Mouse (Mus musculus): ENCODE measurements around the gene Tlr3. TPM values are rescaled to one million over a fixed set of nuclear protein-coding genes. Genes with fewer than 3 reads are reported as not detected.

Tlr3 gene
- polyA plus RNA-seq, 1 experiment: 2.0 TPM

DNA sequence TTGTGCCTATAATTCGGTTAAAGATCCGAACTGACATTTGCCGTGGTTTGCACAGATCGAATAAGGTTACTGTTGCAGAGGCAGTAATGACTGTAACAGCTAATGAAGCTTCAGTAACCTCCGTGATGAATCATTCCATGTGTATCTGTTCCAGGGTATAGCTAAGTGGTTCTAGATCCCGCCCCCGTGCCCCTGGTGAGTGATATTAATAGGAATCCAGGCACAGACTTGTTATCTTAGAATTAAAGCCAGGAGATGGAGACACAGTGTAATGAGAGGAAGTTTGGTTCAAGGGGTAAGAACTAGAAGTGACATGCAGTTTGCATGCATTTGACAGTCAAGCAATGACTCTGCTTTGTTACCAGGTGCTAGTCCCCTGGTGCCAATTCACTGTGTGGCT is 9.3 kb upstream of the Tlr3 start:
- WGBS: 86% methylated on average over 7 of the region's 7 CpGs
- no peak for DNase-seq
- Histone ChIP-seq H3K27ac (ENCODE audit: control insufficient read depth, insufficient read depth, low read length) (no peak overlapping the region), H3K4me1 (replicated peaks; ENCODE audit: control insufficient read depth, insufficient read depth, low read length) (no peaks in the 10 kb centered on the region), H3K36me3 (ENCODE audit: control insufficient read depth, insufficient read depth, low read length) (no peaks in the 10 kb centered on the region), H3K4me3 (ENCODE audit: control insufficient read depth, insufficient read depth, low read length) (no peak overlapping the region), H3K27me3 (ENCODE audit: control insufficient read depth, insufficient read depth, low read length) (no peaks in the 10 kb centered on the region)
- TF ChIP-seq CTCF (IDR thresholded peaks at IDR 0.05; ENCODE audit: borderline replicate concordance, control insufficient read depth, extremely low read depth, insufficient read depth, low read length, poor library complexity): no peak
- no peak for TF ChIP-seq POLR2A (IDR thresholded peaks at IDR 0.05; ENCODE audit: control insufficient read depth, extremely low read depth, insufficient read depth, low read length, poor library complexity)

DNA sequence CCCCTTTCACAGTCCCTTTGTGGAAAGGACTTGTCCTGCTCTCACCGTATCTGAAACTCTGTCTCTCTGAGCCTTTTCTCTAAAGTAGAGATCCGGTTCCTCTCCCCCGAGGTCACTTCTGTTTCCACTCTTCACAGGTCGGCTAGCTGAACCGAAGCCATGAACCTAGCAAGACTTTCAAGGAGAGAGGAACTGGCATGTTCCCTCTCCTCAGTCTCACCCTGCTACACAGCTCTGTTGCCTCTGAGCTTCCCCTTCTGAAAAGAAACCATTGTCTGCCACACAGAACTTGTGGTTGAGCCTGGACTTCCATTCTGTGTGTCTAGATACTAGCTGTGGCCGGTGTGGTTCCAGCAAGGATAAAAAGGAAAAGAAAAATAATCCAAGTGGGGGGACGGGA is 4.1 kb upstream of the Tlr3 start:
- H3K36me3 ChIP-seq (ENCODE audit: control insufficient read depth, insufficient read depth, low read length): no peaks in the 10 kb centered on the region
- H3K27ac ChIP-seq (ENCODE audit: control insufficient read depth, insufficient read depth, low read length): no peak overlapping the region
- TF ChIP-seq CTCF (IDR thresholded peaks at IDR 0.05; ENCODE audit: borderline replicate concordance, control insufficient read depth, extremely low read depth, insufficient read depth, low read length, poor library complexity): no peak
- no peak for TF ChIP-seq POLR2A (IDR thresholded peaks at IDR 0.05; ENCODE audit: control insufficient read depth, extremely low read depth, insufficient read depth, low read length, poor library complexity)
- WGBS: 7% methylated on average over 7 of the region's 7 CpGs
- H3K4me1 ChIP-seq (replicated peaks; ENCODE audit: control insufficient read depth, insufficient read depth, low read length): peaks cover 2% of the 10 kb centered on the region; the same call in 1 of the 2 replicates
- H3K4me3 ChIP-seq (ENCODE audit: control insufficient read depth, insufficient read depth, low read length): no peak overlapping the region
- DNase-seq: no peak
- no peaks in the 10 kb centered on the region for H3K27me3 ChIP-seq (ENCODE audit: control insufficient read depth, insufficient read depth, low read length)

DNA sequence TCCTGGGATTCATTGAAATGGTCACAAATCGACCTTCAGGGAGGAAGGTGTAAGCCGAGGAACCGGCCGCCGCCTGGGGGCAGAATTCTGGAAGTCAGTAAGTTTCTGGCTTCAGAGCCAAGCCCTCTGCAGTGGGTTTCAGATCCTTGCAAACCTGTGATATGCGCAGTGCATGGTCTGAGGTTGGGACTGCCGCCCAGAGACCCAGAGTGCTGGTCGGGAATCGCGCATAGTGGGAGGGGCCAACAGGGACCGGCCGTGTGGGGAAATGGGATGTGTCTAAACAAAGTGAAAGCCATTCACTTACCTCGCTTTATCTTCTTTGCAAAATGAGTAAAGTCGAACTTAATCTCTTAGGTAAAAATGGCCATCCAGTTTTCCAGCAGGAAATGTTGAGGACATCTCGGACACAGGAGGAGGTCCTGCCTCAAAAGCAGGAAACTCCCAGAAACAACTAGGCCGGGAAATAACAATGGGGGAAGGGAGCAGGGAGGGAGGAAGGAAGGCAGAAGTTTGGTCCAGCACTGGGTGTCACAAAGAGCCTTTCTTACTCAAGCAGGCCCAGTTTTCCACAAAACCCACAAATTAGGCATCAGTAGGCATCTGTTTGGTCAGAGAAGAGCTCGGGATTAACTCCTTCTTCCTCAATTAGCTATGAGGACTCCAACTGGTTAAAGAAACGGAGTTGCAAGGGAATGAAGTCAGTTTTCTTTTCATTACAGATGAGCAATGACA is 567 bp downstream of the Tlr3 start:
- H3K27ac ChIP-seq (ENCODE audit: control insufficient read depth, insufficient read depth, low read length): peak overlapping the region; percentile 15; the same call in 1 of the 2 replicates
- WGBS: 14% methylated on average over 18 of the region's 18 CpGs
- peaks cover 2% of the 10 kb centered on the region; the same call in 1 of the 2 replicates for H3K4me1 ChIP-seq (replicated peaks; ENCODE audit: control insufficient read depth, insufficient read depth, low read length)
- DNase-seq: peak; percentile 1
- H3K36me3 ChIP-seq (ENCODE audit: control insufficient read depth, insufficient read depth, low read length): no peaks in the 10 kb centered on the region
- TF ChIP-seq POLR2A (IDR thresholded peaks at IDR 0.05; ENCODE audit: control insufficient read depth, extremely low read depth, insufficient read depth, low read length, poor library complexity) (no peak), CTCF (IDR thresholded peaks at IDR 0.05; ENCODE audit: borderline replicate concordance, control insufficient read depth, extremely low read depth, insufficient read depth, low read length, poor library complexity) (no peak)
- H3K27me3 ChIP-seq (ENCODE audit: control insufficient read depth, insufficient read depth, low read length): no peaks in the 10 kb centered on the region
- H3K4me3 ChIP-seq (ENCODE audit: control insufficient read depth, insufficient read depth, low read length): peak overlapping the region; percentile 38

DNA sequence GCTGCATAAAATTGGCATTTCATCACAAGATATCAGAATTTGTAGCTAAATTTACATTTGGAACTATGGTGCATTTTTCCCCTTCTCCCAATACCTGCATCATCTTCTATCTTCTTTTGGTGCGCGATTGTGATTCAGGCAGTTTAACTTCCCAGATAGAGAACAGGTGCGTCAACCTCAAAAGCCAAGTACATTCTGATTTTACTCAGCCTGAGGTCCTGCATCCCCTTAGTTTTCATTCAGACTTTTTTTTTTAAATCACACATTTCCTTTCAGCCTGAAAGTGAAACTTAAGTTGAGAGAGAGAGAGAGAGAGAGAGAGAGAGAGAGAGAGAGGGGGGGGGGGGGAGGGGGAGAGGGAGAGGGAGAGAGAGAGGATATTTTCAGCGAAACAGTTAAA is 1.2 kb downstream of the Tlr3 start:
- DNase-seq: no peak
- H3K27me3 ChIP-seq (ENCODE audit: control insufficient read depth, insufficient read depth, low read length): no peaks in the 10 kb centered on the region
- peak overlapping the region; percentile 38; the same call in 1 of the 2 replicates for H3K4me3 ChIP-seq (ENCODE audit: control insufficient read depth, insufficient read depth, low read length)
- peaks cover 2% of the 10 kb centered on the region; the same call in 1 of the 2 replicates for H3K4me1 ChIP-seq (replicated peaks; ENCODE audit: control insufficient read depth, insufficient read depth, low read length)
- 8% methylated on average over 4 of the region's 4 CpGs for WGBS
- no peaks in the 10 kb centered on the region for H3K36me3 ChIP-seq (ENCODE audit: control insufficient read depth, insufficient read depth, low read length)
- H3K27ac ChIP-seq (ENCODE audit: control insufficient read depth, insufficient read depth, low read length): no peak overlapping the region
- TF ChIP-seq CTCF (IDR thresholded peaks at IDR 0.05; ENCODE audit: borderline replicate concordance, control insufficient read depth, extremely low read depth, insufficient read depth, low read length, poor library complexity): no peak
- TF ChIP-seq POLR2A (IDR thresholded peaks at IDR 0.05; ENCODE audit: control insufficient read depth, extremely low read depth, insufficient read depth, low read length, poor library complexity): no peak

DNA sequence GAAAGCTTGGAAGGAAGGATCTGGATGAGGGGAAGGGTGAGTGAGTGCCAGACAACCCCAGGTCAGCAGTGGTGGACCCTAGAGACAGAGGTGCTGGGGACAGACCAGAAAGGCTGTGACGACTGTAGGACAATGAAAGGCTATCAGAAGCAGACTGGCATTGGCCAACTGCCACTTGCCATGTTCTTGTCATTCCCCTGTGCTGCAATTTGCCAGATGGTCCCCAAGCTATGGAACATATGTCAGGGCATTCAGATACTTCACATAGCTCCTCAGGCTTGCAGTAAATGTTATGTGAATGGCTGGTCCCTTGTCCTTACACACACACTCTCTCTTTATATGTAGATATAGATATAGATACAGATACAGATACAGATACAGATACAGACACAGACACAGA is 27.6 kb downstream of the Tlr3 start:
- no peak overlapping the region for H3K4me3 ChIP-seq (ENCODE audit: control insufficient read depth, insufficient read depth, low read length)
- 56% methylated on average over 1 of the region's 1 CpGs for WGBS

DNA sequence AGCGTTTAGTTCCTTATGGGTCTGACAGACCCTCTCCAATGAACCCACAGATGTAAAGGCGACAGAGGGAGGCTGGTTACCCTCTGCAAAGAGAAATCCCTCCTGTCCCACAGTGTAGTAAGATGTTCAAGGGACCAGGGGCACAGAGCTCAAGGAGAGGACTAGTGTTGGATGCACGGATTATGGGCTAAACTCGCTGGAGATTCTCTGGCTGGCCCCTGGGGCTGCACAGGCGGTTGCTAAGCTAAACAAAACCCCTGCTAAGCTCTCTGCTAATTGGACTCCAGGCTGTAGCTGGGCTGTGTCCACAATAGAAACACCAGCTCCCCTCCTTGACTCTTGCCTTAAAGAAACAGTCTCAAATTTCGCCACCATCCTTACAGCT is 28.9 kb downstream of the Tlr3 start, which contains the start of gene Fam149a:
Gene Fam149a (minus strand): TSS at position 329 of the 385 bp plus-strand sequence.
- no peak for TF ChIP-seq CTCF (IDR thresholded peaks at IDR 0.05; ENCODE audit: borderline replicate concordance, control insufficient read depth, extremely low read depth, insufficient read depth, low read length, poor library complexity)
- TF ChIP-seq POLR2A (IDR thresholded peaks at IDR 0.05; ENCODE audit: control insufficient read depth, extremely low read depth, insufficient read depth, low read length, poor library complexity): no peak
- DNase-seq: no peak
- H3K27ac ChIP-seq (ENCODE audit: control insufficient read depth, insufficient read depth, low read length): no peak within 1 kb of the TSS
- H3K4me3 ChIP-seq (ENCODE audit: control insufficient read depth, insufficient read depth, low read length): no peak within 1 kb of the TSS
- H3K36me3 ChIP-seq (ENCODE audit: control insufficient read depth, insufficient read depth, low read length): no peaks in the 10 kb centered on the region
- H3K4me1 ChIP-seq (replicated peaks; ENCODE audit: control insufficient read depth, insufficient read depth, low read length): no peaks in the 10 kb centered on the region
- no peaks in the 10 kb centered on the region for H3K27me3 ChIP-seq (ENCODE audit: control insufficient read depth, insufficient read depth, low read length)
- 28% methylated on average over 6 of the region's 6 CpGs for WGBS

More for the DNA sequence above, 27.6 kb downstream of the Tlr3 start:
- no peak for TF ChIP-seq CTCF (IDR thresholded peaks at IDR 0.05; ENCODE audit: borderline replicate concordance, control insufficient read depth, extremely low read depth, insufficient read depth, low read length, poor library complexity)
- no peak for TF ChIP-seq POLR2A (IDR thresholded peaks at IDR 0.05; ENCODE audit: control insufficient read depth, extremely low read depth, insufficient read depth, low read length, poor library complexity)
- no peak overlapping the region for H3K27ac ChIP-seq (ENCODE audit: control insufficient read depth, insufficient read depth, low read length)
- DNase-seq: no peak
- no peaks in the 10 kb centered on the region for H3K36me3 ChIP-seq (ENCODE audit: control insufficient read depth, insufficient read depth, low read length)
- no peaks in the 10 kb centered on the region for H3K27me3 ChIP-seq (ENCODE audit: control insufficient read depth, insufficient read depth, low read length)
- no peaks in the 10 kb centered on the region for H3K4me1 ChIP-seq (replicated peaks; ENCODE audit: control insufficient read depth, insufficient read depth, low read length)
